Mouse (Mus musculus): Measurements from ENCODE around the gene Cfap46.

- no peak for TF ChIP-seq CTCF (IDR thresholded peaks at IDR 0.05; ENCODE audit: extremely low read depth, insufficient read length, insufficient replicate concordance, low read depth, low read length)
- TF ChIP-seq POLR2A (IDR thresholded peaks at IDR 0.05; ENCODE audit: low read depth, low read length): no peak
These were observed 40.4 kb upstream of the Cfap46 start for GRCm38 (mm10) chr7:139723986-139724385.
